Mouse (Mus musculus): Measurements from ENCODE around the gene Ubl4b. TPM values are rescaled to one million over a fixed set of nuclear protein-coding genes. Genes with fewer than 3 reads are reported as not detected.
A peak's percentile ranks its signal among the peaks of the same experiment; 100 is the strongest.

The Ubl4b gene
- polyA plus RNA-seq, 1 experiment, result not detected

DNA sequence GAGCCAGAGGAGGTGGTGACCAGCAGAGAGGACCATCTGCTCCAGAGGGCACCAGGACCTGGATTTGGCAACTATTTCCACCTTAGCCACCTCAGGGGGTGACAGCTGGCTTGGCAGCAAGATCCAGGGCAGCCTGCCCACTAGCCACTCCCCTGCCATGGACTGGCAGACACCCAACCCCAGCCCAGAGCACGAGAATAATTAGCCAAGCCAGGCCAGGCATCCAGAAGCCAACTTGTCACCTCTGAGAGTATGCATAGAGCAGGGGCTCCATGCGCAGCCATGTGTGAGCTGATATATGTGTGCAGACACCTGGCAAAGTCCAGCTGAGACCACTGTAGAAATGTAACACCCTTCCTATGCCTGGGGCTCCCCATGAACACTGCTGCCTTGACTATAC, 7.9 kb downstream of the Ubl4b start:
- Histone ChIP-seq H3K4me3 (replicated peaks) (no peak overlapping the region), H3K4me1 (no peaks in the 10 kb centered on the region), H3K27me3 (replicated peaks) (peaks cover 60% of the 10 kb centered on the region), H3K36me3 (replicated peaks; ENCODE audit: low read length) (no peaks in the 10 kb centered on the region), H3K9me3 (0 out of 2 replicates have a peak, but pooled peaks cover 2% of the 10 kb centered on the region)
- TF ChIP-seq GATA1 (IDR thresholded peaks at IDR 0.05; ENCODE audit: borderline replicate concordance, low read length) (no peak), FLI1 (IDR thresholded peaks at IDR 0.05; ENCODE audit: low read length) (no peak)

GRCm38 (mm10) chr3:107545716-107546412, 9.0 kb downstream of the Ubl4b start:
- Histone ChIP-seq H3K36me3 (replicated peaks; ENCODE audit: low read length) (no peaks in the 10 kb centered on the region), H3K4me3 (replicated peaks) (no peak overlapping the region), H3K9me3 (0 out of 2 replicates have a peak, but pooled peaks cover 2% of the 10 kb centered on the region), H3K27me3 (replicated peaks) (peaks cover 60% of the 10 kb centered on the region), H3K4me1 (no peaks in the 10 kb centered on the region)
- TF ChIP-seq GATA1 (IDR thresholded peaks at IDR 0.05; ENCODE audit: borderline replicate concordance, low read length) (no peak), FLI1 (IDR thresholded peaks at IDR 0.05; ENCODE audit: low read length) (no peak)

DNA sequence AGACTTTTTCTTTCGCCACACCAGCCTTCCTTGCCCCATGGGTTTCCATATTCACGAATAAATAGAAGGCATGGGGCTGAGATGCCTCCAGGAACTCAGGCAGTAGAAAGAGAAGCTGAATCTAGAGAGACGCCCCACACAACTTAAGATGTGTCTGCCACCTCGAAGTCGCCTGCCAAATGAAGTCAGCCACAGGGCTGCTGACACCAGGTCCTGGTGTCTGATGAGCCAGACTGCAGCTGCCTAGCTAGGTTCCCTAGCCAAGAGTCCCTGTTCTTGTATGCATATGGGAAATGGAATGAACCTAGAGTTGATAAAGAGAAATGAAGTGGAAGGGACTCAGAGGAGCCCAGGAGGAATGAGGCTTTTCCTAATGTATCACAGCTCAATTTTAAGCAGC, 9.6 kb downstream of the Ubl4b start:
- no peak for TF ChIP-seq GATA1 (IDR thresholded peaks at IDR 0.05; ENCODE audit: borderline replicate concordance, low read length)
- no peak for TF ChIP-seq FLI1 (IDR thresholded peaks at IDR 0.05; ENCODE audit: low read length)
- H3K4me1 ChIP-seq, result no peaks in the 10 kb centered on the region
- no peak overlapping the region for H3K4me3 ChIP-seq (replicated peaks)
- H3K36me3 ChIP-seq (replicated peaks; ENCODE audit: low read length), result no peaks in the 10 kb centered on the region
- H3K9me3 ChIP-seq, result 0 out of 2 replicates have a peak, but pooled peaks cover 2% of the 10 kb centered on the region
- peaks cover 66% of the 10 kb centered on the region for H3K27me3 ChIP-seq (replicated peaks)

GRCm38 (mm10) chr3:107543158-107544080, 11.5 kb downstream of the Ubl4b start:
- no peaks in the 10 kb centered on the region for H3K4me1 ChIP-seq
- H3K36me3 ChIP-seq (replicated peaks; ENCODE audit: low read length), result no peaks in the 10 kb centered on the region
- H3K9me3 ChIP-seq, result peaks cover 5% of the 10 kb centered on the region
- H3K4me3 ChIP-seq (replicated peaks), result peak overlapping the region; percentile 54
- H3K27me3 ChIP-seq (replicated peaks), result peaks cover 66% of the 10 kb centered on the region
- TF ChIP-seq GATA1 (IDR thresholded peaks at IDR 0.05; ENCODE audit: borderline replicate concordance, low read length) (no peak), FLI1 (IDR thresholded peaks at IDR 0.05; ENCODE audit: low read length) (no peak)

GRCm38 (mm10) chr3:107542584-107542983, 12.3 kb downstream of the Ubl4b start:
- H3K4me1 ChIP-seq, result no peaks in the 10 kb centered on the region
- TF ChIP-seq GATA1 (IDR thresholded peaks at IDR 0.05; ENCODE audit: borderline replicate concordance, low read length) (no peak), FLI1 (IDR thresholded peaks at IDR 0.05; ENCODE audit: low read length) (no peak)

GRCm38 (mm10) chr3:107537504-107537889, 17.4 kb downstream of the Ubl4b start:
- Histone ChIP-seq H3K27me3 (replicated peaks) (peaks cover 69% of the 10 kb centered on the region), H3K36me3 (replicated peaks; ENCODE audit: low read length) (no peaks in the 10 kb centered on the region), H3K9me3 (peaks cover 9% of the 10 kb centered on the region), H3K4me1 (peaks cover 5% of the 10 kb centered on the region; the same call in 1 of the 2 replicates), H3K4me3 (replicated peaks) (no peak overlapping the region)
- TF ChIP-seq GATA1 (IDR thresholded peaks at IDR 0.05; ENCODE audit: borderline replicate concordance, low read length), result no peak
- no peak for TF ChIP-seq FLI1 (IDR thresholded peaks at IDR 0.05; ENCODE audit: low read length)

More at GRCm38 (mm10) chr3:107542584-107542983, 12.3 kb downstream of the Ubl4b start:
- Histone ChIP-seq H3K27me3 (replicated peaks) (peaks cover 67% of the 10 kb centered on the region), H3K36me3 (replicated peaks; ENCODE audit: low read length) (no peaks in the 10 kb centered on the region), H3K9me3 (peaks cover 11% of the 10 kb centered on the region), H3K4me3 (replicated peaks) (no peak overlapping the region)

DNA sequence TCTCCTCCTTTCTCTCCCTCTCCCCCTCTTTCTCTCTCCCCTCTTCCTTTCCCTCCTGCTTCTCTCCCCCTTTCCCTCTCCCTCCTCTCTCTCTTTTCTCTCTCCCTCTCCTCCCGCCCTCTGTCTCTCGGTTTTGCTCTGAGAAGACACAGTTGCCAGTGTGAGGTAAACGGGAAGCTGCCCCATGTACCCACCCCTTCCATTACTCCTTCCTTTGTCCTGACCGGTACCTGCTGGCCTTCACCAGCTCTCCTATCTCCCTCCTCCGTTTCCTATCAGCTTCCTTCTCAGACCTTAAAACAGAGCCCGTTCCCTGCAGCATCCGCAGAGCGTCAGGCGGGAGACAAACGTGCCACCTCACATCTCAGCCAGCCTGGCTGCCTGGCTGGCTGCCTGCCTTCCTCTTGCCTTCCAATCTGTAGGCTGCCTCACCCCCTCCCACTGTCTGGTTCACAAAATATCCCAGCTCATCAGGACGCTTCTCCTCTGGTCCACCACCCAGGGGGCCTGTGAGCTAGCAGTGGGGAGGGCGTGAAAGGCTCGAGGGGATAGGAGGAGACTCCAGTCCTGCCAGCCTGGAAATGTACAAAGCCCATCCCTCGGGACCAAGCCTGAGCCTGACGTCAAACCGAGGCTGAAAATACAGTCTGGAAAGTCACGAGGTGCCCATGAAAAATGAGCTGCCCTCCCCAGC, 17.9 kb downstream of the Ubl4b start:
- Histone ChIP-seq H3K9me3 (peaks cover 9% of the 10 kb centered on the region), H3K27me3 (replicated peaks) (peaks cover 74% of the 10 kb centered on the region), H3K4me3 (replicated peaks) (no peak overlapping the region), H3K4me1 (peaks cover 5% of the 10 kb centered on the region; the same call in 1 of the 2 replicates), H3K36me3 (replicated peaks; ENCODE audit: low read length) (no peaks in the 10 kb centered on the region)
- no peak for TF ChIP-seq GATA1 (IDR thresholded peaks at IDR 0.05; ENCODE audit: borderline replicate concordance, low read length)
- TF ChIP-seq FLI1 (IDR thresholded peaks at IDR 0.05; ENCODE audit: low read length), result no peak

- H3K36me3 ChIP-seq (replicated peaks; ENCODE audit: low read length), result no peaks in the 10 kb centered on the region
- no peak overlapping the region for H3K4me3 ChIP-seq (replicated peaks)
- peaks cover 79% of the 10 kb centered on the region for H3K27me3 ChIP-seq (replicated peaks)
- no peak for TF ChIP-seq GATA1 (IDR thresholded peaks at IDR 0.05; ENCODE audit: borderline replicate concordance, low read length)
- TF ChIP-seq FLI1 (IDR thresholded peaks at IDR 0.05; ENCODE audit: low read length), result no peak
- peaks cover 5% of the 10 kb centered on the region; the same call in 1 of the 2 replicates for H3K4me1 ChIP-seq
- peaks cover 19% of the 10 kb centered on the region for H3K9me3 ChIP-seq
These were observed 19.9 kb downstream of the Ubl4b start for GRCm38 (mm10) chr3:107534951-107535350.

DNA sequence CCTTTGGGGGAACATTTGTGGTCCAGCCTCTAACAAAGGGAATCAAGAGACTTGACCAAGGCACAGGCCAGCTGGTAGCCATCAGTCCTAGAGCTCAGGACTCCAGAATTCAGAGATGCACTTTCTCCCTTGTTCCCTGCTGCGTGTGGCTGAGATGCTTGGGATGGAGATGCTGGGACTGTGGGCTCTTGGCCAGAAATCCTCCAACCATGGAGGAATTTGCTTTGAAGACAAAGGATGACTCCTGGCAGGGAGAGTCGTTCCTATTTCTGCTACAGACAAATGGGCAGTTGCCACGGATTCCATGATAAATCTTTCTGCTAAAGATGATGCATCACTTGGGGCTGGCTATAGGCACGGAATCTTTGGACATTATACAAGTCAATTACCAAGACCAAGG, 21.3 kb downstream of the Ubl4b start:
- no peak overlapping the region for H3K4me3 ChIP-seq (replicated peaks)
- TF ChIP-seq GATA1 (IDR thresholded peaks at IDR 0.05; ENCODE audit: borderline replicate concordance, low read length) (no peak), FLI1 (IDR thresholded peaks at IDR 0.05; ENCODE audit: low read length) (no peak)
- peaks cover 74% of the 10 kb centered on the region for H3K27me3 ChIP-seq (replicated peaks)
- H3K9me3 ChIP-seq, result peaks cover 17% of the 10 kb centered on the region
- H3K4me1 ChIP-seq, result peaks cover 11% of the 10 kb centered on the region
- no peaks in the 10 kb centered on the region for H3K36me3 ChIP-seq (replicated peaks; ENCODE audit: low read length)

Measured in megakaryocyte, embryonic 14.5 days (primary cell).